Mouse (Mus musculus): Measurements from ENCODE around the gene Mepe.
A peak's percentile ranks its signal among the peaks of the same experiment; 100 is the strongest.

The Mepe gene

GRCm38 (mm10) chr5:104325029-104325428 lies at the start of gene Mepe:
Gene Mepe (plus strand): TSS chr5:104325329.
- DNase-seq (ENCODE audit: extremely low read depth, low read depth) = no peak

DNA sequence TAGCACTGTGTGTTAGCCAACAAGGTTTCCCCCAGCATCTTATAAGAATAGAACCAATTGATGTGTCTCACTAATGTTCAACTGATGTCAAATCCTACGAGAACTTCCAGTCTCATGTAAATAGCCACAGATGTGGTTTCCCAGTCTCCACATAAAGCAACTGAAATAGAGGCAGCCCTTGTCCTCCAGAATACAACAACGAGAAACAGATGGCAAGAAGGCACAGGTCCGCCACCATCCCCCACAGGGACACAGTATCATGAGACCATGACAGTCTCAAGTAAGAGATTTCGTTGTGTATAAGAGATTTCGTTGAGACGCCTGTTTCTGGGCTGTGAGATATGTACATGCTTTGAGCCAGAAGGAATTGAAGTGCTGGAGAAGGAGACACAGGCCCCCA lies 30.9 kb upstream of the Mepe start:
- no peak for DNase-seq (ENCODE audit: extremely low read depth, low read depth)

- DNase-seq (ENCODE audit: extremely low read depth, low read depth) = no peak
Observed at GRCm38 (mm10) chr5:104298994-104299393, 26.1 kb upstream of the Mepe start, which contains the start of gene Ibsp. Gene Ibsp (plus strand): TSS chr5:104299171.

GRCm38 (mm10) chr5:104314073-104314472 lies 11.1 kb upstream of the Mepe start:
- no peak for DNase-seq (ENCODE audit: extremely low read depth, low read depth)

DNA sequence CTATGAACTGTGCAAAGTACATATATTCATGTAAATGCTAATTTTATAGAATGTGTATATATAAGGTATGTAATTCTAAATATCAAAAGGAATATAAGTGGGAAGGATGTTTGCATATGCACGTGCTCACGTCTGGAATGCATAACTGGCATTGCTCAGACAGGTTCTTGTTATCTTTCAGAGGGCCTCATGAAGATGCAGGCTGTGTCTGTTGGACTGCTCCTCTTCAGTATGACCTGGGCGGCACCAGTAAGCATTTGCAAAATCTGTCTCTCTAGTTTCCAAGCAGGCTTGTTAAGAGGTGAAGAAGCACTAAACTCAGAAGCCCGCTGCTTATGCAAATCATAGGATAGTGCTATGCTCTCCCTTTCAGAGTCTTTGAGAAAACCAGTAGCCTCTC lies 1.8 kb downstream of the Mepe start:
- DNase-seq (ENCODE audit: extremely low read depth, low read depth) = no peak

DNA sequence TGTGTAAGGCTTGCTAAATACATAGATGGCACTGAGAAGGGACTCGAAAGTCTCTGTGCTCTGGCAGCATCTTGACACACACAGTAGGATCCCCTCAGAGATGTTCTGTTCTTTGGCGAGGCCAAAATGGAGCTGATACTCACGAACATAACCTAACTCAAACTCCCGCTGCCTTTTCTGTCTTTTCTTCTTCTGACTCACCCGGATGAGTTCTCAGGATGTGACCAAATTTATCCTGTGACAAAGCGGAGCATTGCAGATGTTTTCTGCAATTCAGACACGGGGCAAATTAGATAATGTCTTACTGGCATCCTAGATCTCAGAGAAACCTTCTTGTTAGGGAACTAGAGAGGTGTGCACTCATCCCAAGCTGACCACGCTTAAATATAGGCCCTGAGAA lies 2.3 kb downstream of the Mepe start:
- no peak for DNase-seq (ENCODE audit: extremely low read depth, low read depth)

DNA sequence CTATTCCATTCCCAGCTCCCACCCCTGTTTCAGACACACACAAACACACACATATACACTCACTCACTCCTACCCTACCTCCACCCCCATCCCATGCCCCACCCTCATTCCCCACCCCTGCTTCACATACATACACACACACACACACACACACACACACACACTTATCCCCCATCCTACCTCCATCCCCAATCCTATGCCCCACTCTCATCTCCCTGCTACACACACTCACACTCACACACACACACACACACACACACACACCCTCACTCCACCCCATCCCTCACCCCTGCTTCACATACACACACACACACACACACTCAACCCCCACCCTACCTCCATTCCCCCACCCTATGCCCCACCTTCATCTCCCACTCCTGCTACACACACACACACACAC lies 2.7 kb downstream of the Mepe start:
- no peak for DNase-seq (ENCODE audit: extremely low read depth, low read depth)

- no peak for DNase-seq (ENCODE audit: extremely low read depth, low read depth)
Observed at GRCm38 (mm10) chr5:104328317-104328850, 3.3 kb downstream of the Mepe start.

GRCm38 (mm10) chr5:104329381-104329780 lies 4.3 kb downstream of the Mepe start:
- no peak for DNase-seq (ENCODE audit: extremely low read depth, low read depth)

GRCm38 (mm10) chr5:104330088-104330487 lies 5.0 kb downstream of the Mepe start:
- DNase-seq (ENCODE audit: extremely low read depth, low read depth) = no peak

GRCm38 (mm10) chr5:104332296-104332695 lies 7.2 kb downstream of the Mepe start:
- no peak for DNase-seq (ENCODE audit: extremely low read depth, low read depth)

- DNase-seq (ENCODE audit: extremely low read depth, low read depth) = peak; percentile 41
Observed at GRCm38 (mm10) chr5:104333231-104333640, 8.1 kb downstream of the Mepe start.

- no peak for DNase-seq (ENCODE audit: extremely low read depth, low read depth)
Observed at GRCm38 (mm10) chr5:104333643-104334042, 8.5 kb downstream of the Mepe start.

- no peak for DNase-seq (ENCODE audit: extremely low read depth, low read depth)
Observed at GRCm38 (mm10) chr5:104334516-104334915, 9.4 kb downstream of the Mepe start.

- no peak for DNase-seq (ENCODE audit: extremely low read depth, low read depth)
Observed at GRCm38 (mm10) chr5:104335962-104336361, 10.8 kb downstream of the Mepe start.

DNA sequence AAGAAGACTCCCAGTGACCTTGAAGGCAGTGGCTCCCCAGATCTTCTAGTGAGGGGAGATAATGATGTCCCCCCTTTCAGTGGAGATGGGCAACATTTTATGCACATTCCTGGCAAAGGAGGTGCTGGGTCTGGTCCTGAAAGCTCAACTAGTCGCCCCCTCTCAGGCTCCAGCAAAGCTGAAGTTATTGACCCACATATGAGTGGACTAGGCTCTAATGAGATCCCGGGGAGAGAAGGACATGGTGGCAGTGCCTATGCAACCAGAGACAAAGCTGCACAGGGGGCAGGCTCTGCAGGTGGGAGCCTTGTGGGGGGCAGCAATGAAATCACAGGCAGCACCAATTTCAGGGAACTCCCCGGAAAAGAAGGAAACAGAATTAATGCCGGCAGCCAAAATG lies 12.4 kb downstream of the Mepe start:
- DNase-seq (ENCODE audit: extremely low read depth, low read depth) = no peak

DNA sequence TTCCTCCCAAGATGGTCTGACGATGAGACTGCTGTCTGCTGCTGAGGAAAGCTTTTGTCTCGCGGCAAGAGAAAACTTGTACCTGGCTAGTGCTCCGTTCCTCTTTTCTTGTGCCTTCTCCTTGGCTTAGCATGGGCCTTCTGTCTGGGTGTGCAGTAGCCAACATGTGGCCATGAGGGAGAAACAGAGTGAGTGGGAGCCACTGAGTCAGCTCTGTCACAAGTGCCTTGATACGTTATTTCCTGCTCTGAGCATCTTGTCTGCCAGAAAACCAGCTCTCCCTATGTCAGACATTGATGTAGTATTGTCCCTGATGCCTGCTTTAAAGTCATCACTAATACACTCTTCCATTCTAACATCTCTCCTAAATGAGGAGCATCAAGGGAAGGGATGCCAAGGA lies 13.9 kb downstream of the Mepe start:
- no peak for DNase-seq (ENCODE audit: extremely low read depth, low read depth)

- peak; percentile 22 for DNase-seq (ENCODE audit: extremely low read depth, low read depth)
Observed at GRCm38 (mm10) chr5:104339706-104340512, 14.8 kb downstream of the Mepe start.

- DNase-seq (ENCODE audit: extremely low read depth, low read depth) = no peak
Observed at GRCm38 (mm10) chr5:104340513-104340829, 15.3 kb downstream of the Mepe start.

DNA sequence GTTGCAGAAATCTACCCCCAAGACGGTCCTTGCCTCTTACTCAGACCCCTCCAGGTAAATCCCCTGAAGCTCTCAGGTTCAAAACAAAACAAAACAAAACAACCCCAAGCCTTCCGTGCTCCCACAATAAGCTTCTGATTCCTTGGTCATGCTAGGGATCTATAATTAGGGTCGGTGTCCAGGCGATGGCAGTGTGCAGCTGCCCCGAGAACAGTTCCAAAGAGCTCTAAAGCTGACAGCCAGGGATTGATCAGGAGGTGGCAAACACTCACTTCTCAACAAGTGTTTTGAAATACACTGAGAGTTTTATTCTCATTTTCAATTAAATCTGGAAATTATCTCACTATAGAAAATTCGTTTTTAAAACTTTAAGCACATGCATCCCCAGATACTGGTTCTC lies 17.8 kb downstream of the Mepe start:
- DNase-seq (ENCODE audit: extremely low read depth, low read depth) = no peak

DNA sequence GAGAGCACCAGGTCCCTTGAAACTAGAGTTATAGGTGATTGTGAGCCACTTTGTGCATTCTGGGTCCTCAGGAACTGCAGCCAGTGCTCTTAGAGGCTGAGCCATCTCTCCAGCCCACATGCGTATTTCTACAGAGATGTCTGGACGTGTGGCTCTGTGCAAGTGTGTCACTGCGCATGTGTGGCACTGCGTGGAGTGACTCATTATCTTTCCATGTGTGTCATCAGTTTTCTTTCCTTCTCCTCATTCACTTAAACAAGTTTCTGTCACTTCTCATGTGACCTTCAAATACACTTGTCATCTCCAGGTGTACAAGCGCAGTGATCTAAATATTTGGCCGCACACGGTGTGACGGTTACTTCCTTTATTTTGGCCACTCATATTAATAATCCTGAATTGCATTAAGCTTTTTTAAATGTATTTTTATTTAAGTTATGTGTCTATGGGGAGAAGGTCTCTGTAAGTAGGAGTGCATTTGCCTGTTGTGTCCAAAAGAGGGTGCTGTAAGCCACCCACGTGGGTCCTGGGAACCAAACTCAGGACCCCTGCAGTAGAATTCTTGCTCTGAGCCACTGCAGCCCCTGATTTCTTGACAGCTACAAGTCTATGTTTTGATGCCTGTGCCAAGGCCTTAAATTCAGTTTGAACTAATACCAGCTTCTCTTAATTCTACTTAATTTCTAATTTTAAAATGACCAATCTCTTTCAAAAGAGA lies 19.6 kb downstream of the Mepe start:
- DNase-seq (ENCODE audit: extremely low read depth, low read depth) = no peak

- no peak for DNase-seq (ENCODE audit: extremely low read depth, low read depth)
Observed at GRCm38 (mm10) chr5:104345241-104345630, 20.1 kb downstream of the Mepe start.

GRCm38 (mm10) chr5:104351041-104351440 lies 25.9 kb downstream of the Mepe start:
- DNase-seq (ENCODE audit: extremely low read depth, low read depth) = no peak
